Mouse (Mus musculus) spleen, adult 2 months (tissue): ENCODE data around the gene Gas2l1. TPM values are rescaled to one million over a fixed set of nuclear protein-coding genes. Genes with fewer than 3 reads are reported as not detected.
A peak's percentile ranks its signal among the peaks of the same experiment; 100 is the strongest.

Experiments used
- DNase-seq, 2 experiments: peaks; one replicate each; pipeline versions ENCODE4 v3.0.0 to v3.0.0-alpha.2; 2012 to 2021; ENCODE audit warnings: low spot score in 2 of 2, low read depth in 1 of 2
- H3K27ac ChIP-seq: fragments of 200-500 bp; 2 replicates; pipeline ENCODE4 v1.5.1; 2012; ENCODE audit warnings: low read length, inconsistent platforms; ENCODE audit not compliant: insufficient read depth
- H3K27me3 ChIP-seq: fragments of 200-500 bp; 2 replicates; pipeline ENCODE4 v1.6.1; 2012; ENCODE audit warnings: mild to moderate bottlenecking, moderate library complexity, low read length, inconsistent platforms; ENCODE audit not compliant: control insufficient read depth, insufficient read depth
- H3K36me3 ChIP-seq: fragments of 200-500 bp; 2 replicates; pipeline ENCODE4 v1.6.1; 2012; ENCODE audit warnings: mild to moderate bottlenecking, low read length, inconsistent platforms; ENCODE audit not compliant: control insufficient read depth, insufficient read depth
- H3K4me1 ChIP-seq: fragments of 200-500 bp; 2 replicates; pipeline ENCODE4 v1.6.1; 2011; ENCODE audit warnings: inconsistent platforms; ENCODE audit not compliant: control insufficient read depth, insufficient read depth, insufficient read length
- H3K4me3 ChIP-seq: fragments of 200-500 bp; 2 replicates; pipeline ENCODE4 v1.5.1; 2011; ENCODE audit warnings: mild to moderate bottlenecking, inconsistent platforms; ENCODE audit not compliant: insufficient read depth, insufficient read length; ENCODE audit errors: extremely low read depth
- CTCF ChIP-seq: fragments of 200-500 bp; IDR thresholded peaks from 2 replicates; pipeline ENCODE4 v1.5.1; 2011; ENCODE audit warnings: mild to moderate bottlenecking, inconsistent platforms; ENCODE audit not compliant: insufficient read depth, insufficient read length, insufficient replicate concordance; ENCODE audit errors: extremely low read depth
- POLR2A ChIP-seq: fragments of 200-500 bp; IDR thresholded peaks from 2 replicates; pipeline ENCODE4 v1.6.1; 2011; ENCODE audit warnings: low read depth, low read length, inconsistent platforms
- WGBS: fragments of 180-500 bp; shearing (Covaris S2); methylation state at CpG from one replicate; pipeline ENCODE4 v1.1.7; 2018; 5-methylcytosine and 5-hydroxymethylcytosine counted together
- polyA plus RNA-seq: library from polyadenylated mRNA; depleted of rRNA; stranded (reverse); fragments of >200 nt; gene quantifications from 2 replicates; pipeline ENCODE4 v1.2.3, GENCODE M21; 2012

The Gas2l1 gene
- polyA plus RNA-seq, 1 experiment, result 35.5 TPM

GRCm38 (mm10) chr11:5064282-5065055 lies 658 bp downstream of the Gas2l1 start:
- no peak for DNase-seq
- H3K27ac ChIP-seq, result no peak overlapping the region; the same call in 1 of the 2 replicates
- H3K4me3 ChIP-seq, result peak overlapping the region; percentile 55
- no peak for TF ChIP-seq POLR2A
- TF ChIP-seq CTCF, result no peak
- peaks cover 20% of the 10 kb centered on the region for H3K4me1 ChIP-seq
- H3K36me3 ChIP-seq, result peaks cover 10% of the 10 kb centered on the region
- H3K27me3 ChIP-seq, result peaks cover 22% of the 10 kb centered on the region
- 29% methylated on average over 38 of the region's 38 CpGs for WGBS

- Histone ChIP-seq H3K36me3 (peaks cover 6% of the 10 kb centered on the region; the same call in 1 of the 2 replicates), H3K4me1 (peaks cover 25% of the 10 kb centered on the region), H3K27ac (no peak overlapping the region), H3K27me3 (peaks cover 22% of the 10 kb centered on the region), H3K4me3 (no peak overlapping the region)
- WGBS, result 73% methylated on average over 31 of the region's 31 CpGs
- no peak for DNase-seq
- no peak for TF ChIP-seq POLR2A
- no peak for TF ChIP-seq CTCF
These were observed 1.4 kb downstream of the Gas2l1 start for GRCm38 (mm10) chr11:5063561-5064281.

GRCm38 (mm10) chr11:5062860-5063505 lies 2.1 kb downstream of the Gas2l1 start:
- Histone ChIP-seq H3K27me3 (peaks cover 22% of the 10 kb centered on the region), H3K4me3 (no peak overlapping the region), H3K36me3 (no peaks in the 10 kb centered on the region), H3K27ac (no peak overlapping the region), H3K4me1 (peaks cover 26% of the 10 kb centered on the region)
- no peak for TF ChIP-seq POLR2A
- no peak for TF ChIP-seq CTCF
- 80% methylated on average over 13 of the region's 13 CpGs for WGBS
- DNase-seq, result no peak

GRCm38 (mm10) chr11:5062326-5062725 lies 2.8 kb downstream of the Gas2l1 start:
- H3K4me1 ChIP-seq, result peaks cover 29% of the 10 kb centered on the region
- no peaks in the 10 kb centered on the region for H3K36me3 ChIP-seq
- TF ChIP-seq CTCF (no peak), POLR2A (no peak)
- H3K4me3 ChIP-seq, result peak overlapping the region; percentile 49; the same call in 1 of the 2 replicates
- no peak for DNase-seq
- no peak overlapping the region for H3K27ac ChIP-seq
- WGBS, result 26% methylated on average over 13 of the region's 13 CpGs
- H3K27me3 ChIP-seq, result peaks cover 22% of the 10 kb centered on the region

GRCm38 (mm10) chr11:5061413-5062139 lies 3.6 kb downstream of the Gas2l1 start:
- TF ChIP-seq CTCF (no peak), POLR2A (no peak)
- H3K27ac ChIP-seq, result peak overlapping the region; percentile 10; the same call in 1 of the 2 replicates
- H3K4me3 ChIP-seq, result peak overlapping the region; percentile 49
- peaks cover 22% of the 10 kb centered on the region for H3K27me3 ChIP-seq
- H3K4me1 ChIP-seq, result peaks cover 29% of the 10 kb centered on the region
- H3K36me3 ChIP-seq, result no peaks in the 10 kb centered on the region
- 4% methylated on average over 62 of the region's 62 CpGs for WGBS
- DNase-seq, result peak; percentile 46 to 50

GRCm38 (mm10) chr11:5060756-5061412 lies 4.2 kb downstream of the Gas2l1 start:
- Histone ChIP-seq H3K27me3 (peaks cover 22% of the 10 kb centered on the region), H3K27ac (no peak overlapping the region), H3K4me1 (peaks cover 29% of the 10 kb centered on the region), H3K4me3 (no peak overlapping the region), H3K36me3 (no peaks in the 10 kb centered on the region)
- TF ChIP-seq CTCF, result no peak
- 67% methylated on average over 28 of the region's 28 CpGs for WGBS
- DNase-seq, result no peak
